Mouse (Mus musculus) embryonic facial prominence, embryonic 10.5 days (tissue): ENCODE measurements around the gene Sema4f. TPM values are rescaled to one million over a fixed set of nuclear protein-coding genes. Genes with fewer than 3 reads are reported as not detected.

Source experiments
- DNase-seq: peaks from one replicate; pipeline ENCODE4 v3.0.0-alpha.2; 2017; ENCODE audit warnings: low spot score
- H3K27ac ChIP-seq: fragments of 300-500 bp; sonication (generic); replicated peaks from 2 replicates; pipeline ENCODE4 v1.5.1; 2016; ENCODE audit warnings: mild to moderate bottlenecking
- H3K27me3 ChIP-seq: fragments of 300-500 bp; sonication (generic); replicated peaks from 2 replicates; pipeline ENCODE4 v1.6.1; 2016; ENCODE audit warnings: low read depth, mild to moderate bottlenecking; ENCODE audit not compliant: poor library complexity, severe bottlenecking
- H3K36me3 ChIP-seq: fragments of 300-500 bp; sonication (generic); replicated peaks from 2 replicates; pipeline ENCODE4 v1.6.1; 2016; ENCODE audit warnings: mild to moderate bottlenecking, moderate library complexity
- H3K4me1 ChIP-seq: fragments of 300-500 bp; sonication (generic); 2 replicates; pipeline ENCODE4 v1.6.1; 2016
- H3K4me3 ChIP-seq: fragments of 300-500 bp; sonication (generic); 2 replicates; pipeline ENCODE4 v1.5.1; 2016; ENCODE audit warnings: mild to moderate bottlenecking, moderate library complexity
- H3K9me3 ChIP-seq: fragments of 300-500 bp; sonication (generic); 2 replicates; pipeline ENCODE4 v1.6.1; 2016; ENCODE audit warnings: mild to moderate bottlenecking
- WGBS: fragments of 180-500 bp; shearing (Covaris S2); methylation state at CpG from one replicate; pipeline ENCODE4 v1.1.7; 2016; 5-methylcytosine and 5-hydroxymethylcytosine counted together
- polyA plus RNA-seq: library from polyadenylated mRNA; unstranded; fragments of >200 nt; fragmentation: Nextera tagmentation; extraction: Ambion mirVana; gene quantifications from 2 replicates; pipeline ENCODE4 v1.2.1, GENCODE M21; 2016

Sema4f gene
- polyA plus RNA-seq, 1 experiment from 2014 or later, result 2.1 TPM

DNA sequence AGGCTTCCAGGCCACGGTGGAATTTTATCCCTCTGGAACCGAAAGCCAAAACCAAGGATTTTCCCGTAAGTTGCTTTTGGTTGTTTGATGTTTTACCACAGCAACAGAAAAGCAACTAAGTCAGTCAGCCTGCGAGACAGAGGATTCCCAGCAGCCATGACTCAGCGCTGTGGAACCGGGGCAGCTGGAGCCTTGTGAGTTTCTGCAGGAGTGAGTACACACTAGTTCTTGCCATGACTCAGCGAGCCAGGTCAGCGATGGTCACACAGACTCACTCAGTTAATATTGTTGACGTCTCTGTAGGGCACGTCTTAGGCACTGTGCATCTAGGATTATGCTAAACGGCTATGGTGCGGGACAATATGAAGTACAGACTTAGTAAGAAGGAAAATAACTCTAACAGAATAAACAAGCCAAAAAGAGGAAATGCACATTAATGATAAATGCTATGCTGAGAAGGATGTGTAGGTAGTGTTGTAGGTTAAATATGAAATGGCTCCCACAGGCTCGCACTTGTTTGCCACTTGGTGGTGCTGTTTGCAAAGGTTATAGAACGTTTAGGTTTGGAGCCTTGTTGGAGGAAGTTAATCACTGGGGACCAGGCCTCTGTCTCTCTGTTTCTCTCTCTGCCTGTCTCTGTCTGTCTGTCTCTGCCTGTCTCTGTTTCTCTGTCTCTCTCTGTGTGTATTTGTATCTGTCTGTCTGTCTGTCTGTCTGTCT, 30.3 kb downstream of the Sema4f start:
- H3K9me3 ChIP-seq, result no peaks in the 10 kb centered on the region
- no peaks in the 10 kb centered on the region for H3K4me1 ChIP-seq
- no peaks in the 10 kb centered on the region for H3K36me3 ChIP-seq
- no peak overlapping the region for H3K27ac ChIP-seq
- peak; percentile 32 for DNase-seq
- 67% methylated on average over 14 of the region's 14 CpGs for WGBS
- 0 out of 2 replicates have a peak, but pooled peaks cover 9% of the 10 kb centered on the region for H3K27me3 ChIP-seq
- no peak overlapping the region for H3K4me3 ChIP-seq

DNA sequence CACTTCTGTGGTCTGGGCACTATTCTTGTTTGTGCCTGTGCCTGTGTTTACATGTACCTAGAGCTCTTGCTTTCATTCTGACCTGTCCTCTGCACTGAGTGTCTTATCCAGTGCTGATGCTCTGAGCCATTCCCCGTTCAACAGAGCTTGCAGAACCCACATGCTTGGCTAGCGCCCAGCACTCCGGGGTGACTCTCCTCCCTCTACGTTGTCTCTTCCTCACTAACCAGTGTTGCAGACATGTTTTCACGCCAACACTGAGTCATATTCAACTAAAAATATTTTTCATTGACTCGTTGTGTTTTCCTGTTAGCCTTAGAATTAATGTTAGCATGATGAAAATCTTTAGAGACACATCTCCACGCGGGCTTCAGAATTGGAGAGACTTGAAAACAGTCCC, 31.5 kb downstream of the Sema4f start:
- H3K9me3 ChIP-seq, result no peaks in the 10 kb centered on the region
- H3K27me3 ChIP-seq, result 0 out of 2 replicates have a peak, but pooled peaks cover 5% of the 10 kb centered on the region
- DNase-seq, result no peak
- WGBS, result 87% methylated on average over 8 of the region's 8 CpGs
- H3K27ac ChIP-seq, result no peak overlapping the region
- no peaks in the 10 kb centered on the region for H3K4me1 ChIP-seq
- H3K36me3 ChIP-seq, result no peaks in the 10 kb centered on the region
- H3K4me3 ChIP-seq, result no peak overlapping the region

DNA sequence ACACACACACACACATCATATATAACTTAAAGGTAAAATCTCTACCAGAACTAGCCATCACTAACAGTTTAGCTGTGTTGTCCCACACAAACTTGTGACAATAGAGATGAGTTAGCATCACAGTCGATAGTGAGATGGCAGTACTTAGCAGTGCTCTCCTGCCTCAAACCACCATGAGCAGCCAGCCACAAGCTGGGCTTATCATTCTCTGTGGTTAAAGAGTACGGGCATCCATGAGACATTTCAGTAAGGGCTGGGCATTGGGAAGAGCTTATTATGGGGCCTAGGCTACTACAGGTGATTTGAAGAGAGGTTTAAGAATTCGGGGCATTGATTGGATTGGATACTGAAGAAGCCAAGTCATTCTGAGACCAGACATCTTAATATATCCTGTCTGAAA, 32.6 kb downstream of the Sema4f start:
- WGBS, result 88% methylated on average over 3 of the region's 3 CpGs
- no peak overlapping the region for H3K4me3 ChIP-seq
- no peaks in the 10 kb centered on the region for H3K9me3 ChIP-seq
- DNase-seq, result no peak
- no peaks in the 10 kb centered on the region for H3K36me3 ChIP-seq
- no peaks in the 10 kb centered on the region for H3K4me1 ChIP-seq
- 0 out of 2 replicates have a peak, but pooled peaks cover 5% of the 10 kb centered on the region for H3K27me3 ChIP-seq
- no peak overlapping the region for H3K27ac ChIP-seq

DNA sequence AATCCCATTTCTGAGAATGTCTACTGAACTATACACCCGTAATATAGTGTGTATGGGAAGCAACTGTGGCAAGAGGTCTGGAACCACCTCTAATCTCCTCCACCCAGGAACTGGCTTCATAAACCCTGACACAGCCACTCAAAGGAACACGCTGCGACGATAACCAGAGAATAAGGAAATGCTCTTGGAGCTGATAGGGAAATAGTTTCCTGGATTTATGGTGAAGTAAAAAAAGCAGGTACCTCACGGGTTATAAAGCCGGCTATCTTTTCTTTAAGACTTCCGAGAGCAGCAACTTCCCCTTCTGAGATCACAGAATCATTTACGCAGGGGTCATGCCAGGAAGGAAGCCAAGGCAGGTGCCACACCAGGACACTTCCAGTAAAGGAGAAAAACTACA, 37.0 kb downstream of the Sema4f start:
- WGBS, result 82% methylated on average over 8 of the region's 8 CpGs
- DNase-seq, result no peak
- Histone ChIP-seq H3K36me3 (no peaks in the 10 kb centered on the region), H3K4me3 (no peak overlapping the region), H3K4me1 (peaks cover 8% of the 10 kb centered on the region; the same call in 1 of the 2 replicates), H3K27ac (no peak overlapping the region), H3K27me3 (peaks cover 8% of the 10 kb centered on the region; the same call in 1 of the 2 replicates), H3K9me3 (no peaks in the 10 kb centered on the region)

DNA sequence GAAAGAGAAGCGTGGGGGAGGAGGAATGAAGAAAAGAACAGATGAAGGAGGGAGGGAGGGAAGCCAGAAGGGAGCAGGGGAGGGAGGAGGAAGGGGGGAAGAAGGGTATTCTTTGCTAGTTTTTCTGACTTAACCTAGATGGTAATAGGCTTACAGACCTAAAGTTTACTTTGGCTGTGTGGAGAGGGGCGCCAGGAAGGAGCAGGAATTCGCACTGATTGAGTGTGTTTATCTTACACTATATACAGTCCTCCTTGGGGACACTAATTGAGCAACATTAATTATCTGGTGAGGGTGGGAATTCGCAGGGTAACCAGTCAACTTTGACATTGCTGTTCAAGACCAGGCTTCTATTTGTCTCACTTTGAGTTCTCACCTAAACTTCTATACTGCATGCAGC, 40.8 kb downstream of the Sema4f start:
- Histone ChIP-seq H3K4me1 (peaks cover 13% of the 10 kb centered on the region), H3K36me3 (no peaks in the 10 kb centered on the region), H3K9me3 (no peaks in the 10 kb centered on the region), H3K27ac (no peak overlapping the region), H3K27me3 (peaks cover 3% of the 10 kb centered on the region; the same call in 1 of the 2 replicates), H3K4me3 (no peak overlapping the region)
- WGBS, result 50% methylated on average over 4 of the region's 4 CpGs
- DNase-seq, result no peak

DNA sequence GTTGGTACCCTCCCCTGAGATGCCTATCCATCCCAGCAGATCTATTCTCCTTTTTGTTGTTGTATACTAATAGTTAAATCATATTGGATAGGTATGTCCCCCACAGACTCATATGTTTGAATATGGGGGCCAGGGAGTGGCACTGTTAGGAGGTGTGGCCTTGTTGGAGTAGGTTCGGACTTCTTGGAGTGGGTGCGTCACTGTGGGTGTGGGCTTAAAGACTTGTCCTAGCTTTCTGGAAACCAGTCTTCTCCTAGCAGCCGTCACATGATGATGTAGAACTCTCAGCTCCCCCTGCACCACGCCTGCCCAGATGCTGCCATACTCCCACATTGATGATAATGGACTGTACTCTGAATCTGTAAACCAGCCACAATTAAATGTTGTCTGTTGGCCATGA, 41.3 kb downstream of the Sema4f start:
- Histone ChIP-seq H3K9me3 (no peaks in the 10 kb centered on the region), H3K27ac (no peak overlapping the region), H3K4me1 (peaks cover 15% of the 10 kb centered on the region), H3K27me3 (peaks cover 3% of the 10 kb centered on the region; the same call in 1 of the 2 replicates), H3K36me3 (no peaks in the 10 kb centered on the region), H3K4me3 (no peak overlapping the region)
- WGBS, result 85% methylated on average over 4 of the region's 4 CpGs
- no peak for DNase-seq

DNA sequence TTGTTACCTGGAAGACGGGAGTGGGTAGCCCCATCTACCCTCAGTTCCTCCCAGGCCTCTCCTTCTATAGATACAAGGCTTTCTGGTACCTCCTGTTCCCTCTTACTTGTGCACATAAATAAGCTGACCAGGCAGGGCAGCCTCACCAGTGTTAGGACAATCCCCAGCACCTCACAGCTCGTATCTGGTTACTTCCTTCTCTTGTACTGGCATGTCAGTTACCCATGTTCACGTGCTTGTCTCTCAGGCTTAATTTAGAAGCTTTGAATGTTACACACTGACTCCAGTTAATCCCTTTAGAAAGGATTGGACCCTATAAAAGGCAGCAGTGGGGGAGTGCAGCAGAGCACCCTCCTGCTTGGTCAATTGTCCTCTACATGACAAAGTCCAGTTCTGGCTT, 42.3 kb downstream of the Sema4f start:
- H3K36me3 ChIP-seq, result no peaks in the 10 kb centered on the region
- WGBS, result 54% methylated on average over 3 of the region's 3 CpGs

DNA sequence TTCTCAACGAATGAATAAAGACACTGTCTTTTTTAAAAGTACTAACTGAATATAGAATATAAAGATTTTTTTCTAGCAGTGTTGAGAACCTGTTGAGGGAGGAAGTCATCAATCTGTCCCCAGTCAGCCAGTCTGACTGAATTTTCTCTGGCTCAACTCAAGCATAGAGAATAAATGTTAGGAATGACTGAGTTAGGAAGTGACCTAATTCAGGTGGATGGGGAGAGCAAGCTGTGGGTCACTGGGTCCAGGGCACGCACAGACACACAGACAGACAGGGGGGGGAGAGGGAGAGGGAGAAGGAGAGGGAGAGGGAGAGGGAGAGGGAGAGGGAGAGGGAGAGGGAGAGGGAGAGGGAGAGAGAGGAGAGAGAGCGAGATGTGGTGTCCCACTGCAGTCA, 46.2 kb downstream of the Sema4f start:
- no peak overlapping the region for H3K27ac ChIP-seq
- no peaks in the 10 kb centered on the region for H3K9me3 ChIP-seq
- H3K4me3 ChIP-seq, result no peak overlapping the region
- DNase-seq, result no peak
- no peaks in the 10 kb centered on the region; the same call in 1 of the 2 replicates for H3K27me3 ChIP-seq
- H3K36me3 ChIP-seq, result no peaks in the 10 kb centered on the region
- WGBS, result 70% methylated on average over 3 of the region's 3 CpGs
- H3K4me1 ChIP-seq, result peaks cover 26% of the 10 kb centered on the region

More for the DNA sequence above, 42.3 kb downstream of the Sema4f start:
- Histone ChIP-seq H3K4me3 (no peak overlapping the region), H3K4me1 (peaks cover 15% of the 10 kb centered on the region), H3K27me3 (peaks cover 3% of the 10 kb centered on the region; the same call in 1 of the 2 replicates), H3K9me3 (no peaks in the 10 kb centered on the region), H3K27ac (no peak overlapping the region)
- DNase-seq, result no peak

DNA sequence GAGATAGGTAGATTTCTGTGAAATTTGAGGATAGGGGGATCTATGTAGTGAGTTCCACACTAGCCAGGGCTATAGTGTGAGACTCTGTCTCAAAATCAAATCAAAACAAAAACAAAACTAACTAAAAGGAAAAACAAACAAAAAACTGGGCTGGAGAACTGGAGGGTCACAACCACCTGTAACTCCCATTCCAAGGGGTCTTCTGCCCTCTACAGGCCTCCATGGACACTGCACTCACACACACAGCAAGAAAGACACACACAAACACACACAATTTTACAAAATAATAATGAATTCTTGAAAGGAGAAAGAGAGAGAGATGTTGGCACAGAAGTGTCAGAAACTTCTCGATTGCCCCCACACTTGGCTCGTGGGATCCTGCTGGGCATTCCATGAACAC, 47.0 kb downstream of the Sema4f start:
- Histone ChIP-seq H3K36me3 (no peaks in the 10 kb centered on the region), H3K27ac (no peak overlapping the region), H3K27me3 (no peaks in the 10 kb centered on the region; the same call in 1 of the 2 replicates), H3K9me3 (no peaks in the 10 kb centered on the region), H3K4me1 (peaks cover 24% of the 10 kb centered on the region), H3K4me3 (no peak overlapping the region)
- peak; percentile 25 for DNase-seq
- WGBS, result 81% methylated on average over 2 of the region's 2 CpGs

DNA sequence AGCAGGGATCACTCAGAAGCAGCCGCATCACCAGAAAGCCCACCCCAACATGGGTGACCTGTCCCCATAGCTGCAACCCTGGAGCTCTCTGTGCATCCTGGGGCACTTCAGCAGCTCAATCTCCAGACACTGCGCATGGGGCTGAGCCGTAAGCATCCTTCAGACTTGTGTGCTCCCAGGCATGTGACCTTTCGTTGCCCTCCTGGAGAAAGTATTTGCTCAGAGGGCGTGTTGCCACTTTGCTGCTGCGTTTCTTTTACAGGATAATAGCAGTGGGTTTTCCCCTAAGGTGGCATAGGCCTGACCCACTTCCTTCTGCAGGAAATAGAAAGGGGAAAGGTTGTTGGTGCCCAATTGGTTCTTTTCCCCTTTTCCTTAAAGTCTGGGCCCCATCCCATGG, 48.1 kb downstream of the Sema4f start:
- no peaks in the 10 kb centered on the region for H3K9me3 ChIP-seq
- no peak overlapping the region for H3K27ac ChIP-seq
- H3K4me1 ChIP-seq, result peaks cover 20% of the 10 kb centered on the region
- no peaks in the 10 kb centered on the region; the same call in 1 of the 2 replicates for H3K27me3 ChIP-seq
- 36% methylated on average over 6 of the region's 6 CpGs for WGBS
- DNase-seq, result peak; percentile 36
- no peak overlapping the region for H3K4me3 ChIP-seq
- H3K36me3 ChIP-seq, result no peaks in the 10 kb centered on the region

DNA sequence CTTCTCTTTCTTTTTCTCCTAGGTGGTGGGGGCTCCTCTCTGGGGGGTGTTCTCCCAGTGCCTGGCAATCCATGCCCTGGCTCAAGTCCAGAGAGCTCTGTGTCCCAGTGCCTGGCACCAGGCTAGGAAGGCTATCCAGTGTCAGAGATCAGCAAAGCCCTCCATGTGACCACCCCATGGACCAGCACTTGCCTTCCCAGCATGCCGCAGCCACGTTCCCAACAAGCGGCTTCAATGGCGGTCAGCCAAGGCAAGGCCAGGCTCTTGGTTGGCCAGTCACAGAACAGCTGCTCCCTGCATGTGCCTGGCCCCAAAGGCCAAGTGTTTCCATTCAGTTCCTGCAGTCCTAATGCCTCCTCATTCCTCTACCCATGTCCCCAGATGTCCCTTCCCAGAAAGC, 53.2 kb downstream of the Sema4f start:
- WGBS, result 92% methylated on average over 4 of the region's 4 CpGs
- Histone ChIP-seq H3K27me3 (no peaks in the 10 kb centered on the region), H3K4me1 (peaks cover 18% of the 10 kb centered on the region), H3K4me3 (no peak overlapping the region), H3K9me3 (no peaks in the 10 kb centered on the region), H3K27ac (no peak overlapping the region), H3K36me3 (no peaks in the 10 kb centered on the region)
- DNase-seq, result no peak

DNA sequence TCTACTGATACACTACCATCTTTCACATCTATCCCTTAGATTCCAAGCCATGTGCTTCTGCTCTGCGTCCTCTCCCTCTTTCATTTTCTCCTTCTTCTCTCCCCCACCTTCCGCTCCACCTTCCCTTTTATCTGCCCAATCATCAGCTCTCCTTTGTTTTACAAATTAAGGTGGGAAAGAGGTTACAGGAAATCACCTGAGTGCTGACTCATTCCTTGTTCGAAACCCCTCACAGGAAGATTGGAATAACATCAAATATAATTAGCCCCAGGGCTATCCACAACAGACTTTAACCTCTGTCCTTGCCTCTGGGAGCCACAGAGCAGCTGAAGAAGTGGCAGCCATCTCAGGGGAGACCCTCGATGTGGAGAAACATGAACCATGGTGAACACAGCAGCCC, 53.7 kb downstream of the Sema4f start:
- Histone ChIP-seq H3K4me3 (no peak overlapping the region), H3K27me3 (no peaks in the 10 kb centered on the region), H3K9me3 (no peaks in the 10 kb centered on the region), H3K4me1 (peaks cover 13% of the 10 kb centered on the region), H3K36me3 (no peaks in the 10 kb centered on the region), H3K27ac (no peak overlapping the region)
- 83% methylated on average over 4 of the region's 4 CpGs for WGBS
- DNase-seq, result no peak

DNA sequence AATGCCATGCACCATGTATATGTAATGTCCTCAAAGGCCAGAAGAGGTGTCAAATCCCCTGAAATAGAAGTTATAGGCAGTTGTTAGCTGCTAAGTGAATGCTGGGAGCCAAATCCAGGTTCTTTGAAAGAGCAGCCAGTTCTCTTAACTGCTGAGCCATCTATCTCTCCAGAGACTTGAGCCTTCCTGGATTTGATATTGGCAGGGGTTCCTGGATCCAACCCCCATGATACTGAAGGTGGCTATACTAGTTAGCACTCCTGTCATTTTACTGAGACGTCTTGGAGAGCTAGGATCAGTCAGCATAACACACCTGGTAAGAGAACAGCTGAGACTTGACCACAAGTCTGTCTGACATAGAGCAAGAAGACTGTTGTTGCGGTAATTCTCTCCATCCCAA, 54.1 kb downstream of the Sema4f start:
- no peaks in the 10 kb centered on the region for H3K27me3 ChIP-seq

More for the DNA sequence above, 54.1 kb downstream of the Sema4f start:
- no peaks in the 10 kb centered on the region for H3K9me3 ChIP-seq
- 0 out of 2 replicates have a peak, but pooled peaks cover 9% of the 10 kb centered on the region for H3K4me1 ChIP-seq
- no peak for DNase-seq
- H3K4me3 ChIP-seq, result no peak overlapping the region
- 86% methylated on average over 2 of the region's 2 CpGs for WGBS
- no peaks in the 10 kb centered on the region for H3K36me3 ChIP-seq
- H3K27ac ChIP-seq, result no peak overlapping the region
